Mouse (Mus musculus): ENCODE data around the gene Adamts9.

Gene Adamts9

DNA sequence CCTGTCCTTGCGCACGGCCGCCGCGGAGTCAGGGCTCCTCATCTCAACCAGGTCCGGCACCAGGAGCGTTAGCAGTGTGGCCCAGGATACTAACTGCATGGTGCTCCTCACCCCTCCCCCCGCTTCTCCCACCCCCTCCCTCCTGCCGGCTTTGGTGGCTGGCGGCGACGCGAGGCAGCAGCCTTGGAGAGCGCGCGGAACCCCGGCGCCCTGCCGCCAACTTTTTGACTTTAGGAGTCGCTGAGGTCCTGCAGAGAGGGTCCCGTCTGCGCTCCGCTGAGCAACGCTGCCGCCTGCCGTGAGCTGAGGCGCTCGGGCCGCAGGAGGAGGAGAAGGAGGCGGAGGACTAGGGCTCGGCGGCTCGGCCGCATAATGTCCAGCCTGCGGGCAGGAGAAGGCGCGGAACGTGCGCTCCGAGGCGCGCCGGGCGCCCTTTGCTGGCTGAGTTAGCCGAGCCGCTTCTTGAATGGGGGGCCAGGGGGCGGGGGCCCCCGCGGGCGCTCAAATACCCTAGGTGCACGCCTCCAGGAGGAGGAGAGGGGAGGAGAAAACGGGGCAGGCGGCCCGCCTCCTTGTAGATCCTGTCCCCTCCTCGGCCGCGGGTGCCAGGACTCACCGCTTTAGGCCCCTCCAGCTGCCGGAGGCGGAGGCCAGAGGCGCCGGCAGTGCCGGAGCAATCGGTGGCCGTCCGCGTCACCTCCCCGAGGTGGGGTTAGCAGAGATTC, at the start of gene Adamts9:
Gene Adamts9, minus strand, starts transcription at position 436 of the 725 bp plus-strand sequence.
- peak; percentile 74 for DNase-seq (ENCODE audit: low read depth, low spot score)

DNA sequence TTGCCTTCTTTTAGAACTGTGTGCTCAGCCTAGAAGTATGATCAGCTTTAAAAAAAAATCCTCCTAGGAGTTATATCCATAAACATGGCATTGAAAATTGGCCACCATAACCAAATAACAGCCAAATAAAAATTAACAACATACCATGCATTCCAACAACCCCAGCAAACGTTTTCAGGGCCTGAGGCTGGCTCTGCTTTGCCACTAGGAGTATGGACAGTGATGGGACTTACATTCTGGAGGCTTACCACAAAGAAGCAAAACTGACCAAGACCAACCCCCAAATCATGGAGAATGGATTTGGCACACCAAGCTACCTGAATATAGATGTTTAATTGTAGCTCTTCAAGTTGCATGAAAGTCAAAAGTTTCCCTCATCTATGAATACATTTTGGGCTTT, 48.3 kb upstream of the Adamts9 start:
- no peak for DNase-seq (ENCODE audit: low read depth, low spot score)

DNA sequence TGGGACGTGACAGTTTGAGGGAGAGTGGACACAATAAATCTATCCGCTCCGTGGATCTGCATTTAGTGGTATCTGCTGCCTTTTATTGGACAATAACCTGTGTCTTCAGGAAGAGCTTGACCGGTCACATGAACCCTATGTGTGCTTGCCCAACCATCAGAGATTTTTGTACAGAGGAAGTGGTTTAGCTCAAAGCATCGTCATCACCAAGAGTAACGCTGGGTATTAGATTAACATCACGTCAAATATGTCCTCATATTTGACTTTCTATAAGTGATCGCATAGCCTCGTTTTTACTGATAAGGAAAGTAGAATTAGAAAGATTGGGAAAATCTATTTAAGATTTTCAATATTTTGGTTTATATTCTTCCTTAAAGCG, 45.3 kb upstream of the Adamts9 start:
- no peak for DNase-seq (ENCODE audit: low read depth, low spot score)

DNA sequence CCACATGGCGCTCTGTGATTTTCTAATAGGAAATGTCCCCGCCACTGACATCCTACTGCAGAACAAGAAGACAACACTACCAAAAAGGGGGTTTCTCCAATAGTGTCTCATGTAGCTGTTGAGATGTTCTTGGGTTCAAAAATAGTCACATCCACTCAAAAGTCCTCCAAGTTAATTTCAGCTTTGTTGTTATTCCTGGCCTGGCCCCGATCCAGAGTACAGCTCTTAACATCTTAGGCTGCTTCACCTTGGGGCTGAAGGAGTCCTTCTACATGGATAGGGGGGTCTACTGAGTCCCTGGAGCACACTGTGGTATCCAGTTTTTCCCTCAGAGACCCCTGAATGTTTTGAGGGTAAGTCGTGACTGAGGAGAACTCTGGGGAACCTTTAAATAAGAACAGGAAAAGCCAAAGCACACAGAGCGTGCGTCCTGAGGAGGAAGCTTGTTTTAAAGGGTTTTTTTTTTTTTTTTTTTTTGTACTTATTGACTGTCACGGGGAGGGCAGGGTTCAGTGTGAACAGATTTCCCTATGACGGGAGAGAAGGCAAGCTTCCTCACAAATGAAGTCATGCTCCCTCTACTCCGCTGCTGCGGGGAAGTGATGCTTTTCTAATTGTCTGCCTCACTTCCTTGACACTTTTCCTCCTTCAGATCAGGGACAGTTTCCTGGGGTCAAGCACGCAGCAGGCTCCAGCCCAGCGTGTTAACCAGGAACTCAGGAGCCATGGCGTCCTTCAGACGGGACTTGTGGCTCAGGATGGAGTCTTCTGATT, 44.7 kb upstream of the Adamts9 start:
- no peak for DNase-seq (ENCODE audit: low read depth, low spot score)

DNA sequence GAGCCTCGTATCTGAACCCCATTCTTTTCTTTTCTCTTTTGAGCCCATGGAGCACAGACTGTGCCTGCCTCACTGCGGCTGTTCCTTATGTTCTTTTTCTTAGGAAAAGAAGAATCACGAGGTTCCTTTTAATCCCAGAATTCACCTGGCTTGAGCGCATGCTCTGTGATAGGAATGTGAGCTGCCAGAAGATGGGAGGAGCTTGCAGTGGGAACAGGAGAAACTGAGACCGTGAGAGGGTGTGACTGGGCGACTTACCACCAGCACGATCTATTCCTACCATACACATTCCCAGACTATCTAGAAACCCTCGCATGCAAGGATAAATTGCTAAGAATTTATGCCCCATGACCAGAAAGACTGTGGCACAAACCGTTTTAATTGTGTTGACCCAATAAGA, 44.1 kb upstream of the Adamts9 start:
- DNase-seq (ENCODE audit: low read depth, low spot score): no peak

DNA sequence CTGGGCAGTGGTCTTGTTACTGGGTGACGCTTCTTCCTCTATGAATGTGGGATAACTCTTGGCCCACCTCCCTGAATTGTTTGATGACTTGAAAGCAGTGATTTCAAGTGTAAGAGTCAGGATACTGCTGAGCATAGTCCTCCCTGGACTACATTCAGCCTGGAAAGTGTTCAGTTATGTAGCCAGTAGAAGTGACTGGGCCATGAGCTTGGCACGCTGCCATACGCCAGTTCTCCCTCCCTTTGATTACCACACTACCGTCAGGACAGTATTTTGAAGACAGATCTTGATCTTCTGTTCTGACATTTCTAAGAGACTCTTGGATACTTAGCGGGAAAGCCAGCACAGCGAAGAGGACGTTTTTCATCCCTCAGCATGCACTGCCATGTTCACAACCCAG, 40.1 kb upstream of the Adamts9 start:
- no peak for DNase-seq (ENCODE audit: low read depth, low spot score)

DNA sequence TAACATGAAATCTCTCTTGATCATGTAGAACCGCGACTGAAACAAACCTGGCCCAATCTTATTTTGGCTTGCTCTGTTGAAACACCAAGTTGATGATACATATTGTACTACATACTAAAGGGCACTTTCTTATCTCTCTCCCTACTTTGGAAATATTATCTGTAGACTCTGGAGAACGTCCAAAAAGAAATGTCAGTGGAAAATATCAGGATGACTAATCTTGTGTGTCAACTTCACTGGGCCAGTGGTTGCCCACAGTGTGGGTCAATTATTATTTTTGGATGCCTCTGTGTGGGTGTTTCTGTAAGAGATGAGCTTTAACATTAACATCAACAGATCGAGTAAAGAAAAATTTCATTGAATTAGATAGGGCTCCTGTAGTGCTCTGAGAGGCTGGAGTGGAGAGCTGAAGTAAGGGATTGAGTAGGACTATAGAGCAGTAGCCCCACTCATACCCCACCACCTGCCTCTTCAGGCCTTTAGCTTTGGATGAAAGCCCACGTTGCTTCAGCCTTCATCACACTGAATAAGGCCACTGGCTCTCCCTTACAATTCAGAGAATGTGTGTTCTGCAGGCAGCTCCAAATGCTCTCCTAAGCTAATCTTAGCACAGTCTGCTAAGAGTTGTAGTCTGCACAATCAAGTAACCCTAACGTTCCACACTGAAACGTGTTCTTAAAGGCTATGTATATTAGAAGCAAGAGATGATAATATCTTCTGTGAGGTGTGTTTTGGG, 38.3 kb upstream of the Adamts9 start:
- DNase-seq (ENCODE audit: low read depth, low spot score): no peak

DNA sequence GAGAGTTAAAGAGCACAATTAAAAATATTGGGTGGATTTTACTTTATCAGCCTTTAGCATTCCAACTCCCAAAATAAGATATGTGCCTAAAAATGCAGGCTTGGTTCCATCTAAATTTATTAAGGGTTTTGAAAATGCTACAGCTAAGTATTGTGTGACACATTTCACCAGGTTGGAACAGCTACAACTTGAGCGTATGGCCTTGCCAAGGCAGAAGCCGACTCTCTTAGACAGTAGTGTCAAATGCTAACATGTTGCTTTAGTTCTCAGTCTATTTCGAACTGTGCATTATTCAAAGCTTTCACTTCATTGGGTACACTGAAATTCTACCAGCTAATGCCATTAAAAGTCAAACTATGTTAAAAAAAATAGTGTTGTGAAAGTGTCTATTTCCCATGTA, 30.0 kb upstream of the Adamts9 start:
- no peak for DNase-seq (ENCODE audit: low read depth, low spot score)

DNA sequence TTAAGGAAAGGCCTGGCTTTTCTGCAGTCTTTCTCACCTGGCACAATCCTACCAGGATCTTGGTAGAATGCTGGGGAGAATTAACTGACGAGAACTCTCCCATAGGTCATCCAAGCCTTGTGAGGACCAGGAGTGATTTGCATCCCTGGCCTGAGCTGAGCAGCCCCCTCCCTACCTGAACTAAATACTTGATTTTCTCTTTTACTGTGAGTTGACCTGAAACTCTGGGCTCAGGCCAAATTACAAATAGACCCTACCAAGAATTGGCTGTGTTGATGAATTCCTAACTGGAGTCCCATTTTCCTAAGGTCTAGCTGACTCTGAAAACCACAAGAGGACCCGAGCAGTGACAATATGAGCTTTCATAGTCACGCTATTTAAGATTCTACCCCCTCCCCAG, 25.4 kb upstream of the Adamts9 start:
- no peak for DNase-seq (ENCODE audit: low read depth, low spot score)

DNA sequence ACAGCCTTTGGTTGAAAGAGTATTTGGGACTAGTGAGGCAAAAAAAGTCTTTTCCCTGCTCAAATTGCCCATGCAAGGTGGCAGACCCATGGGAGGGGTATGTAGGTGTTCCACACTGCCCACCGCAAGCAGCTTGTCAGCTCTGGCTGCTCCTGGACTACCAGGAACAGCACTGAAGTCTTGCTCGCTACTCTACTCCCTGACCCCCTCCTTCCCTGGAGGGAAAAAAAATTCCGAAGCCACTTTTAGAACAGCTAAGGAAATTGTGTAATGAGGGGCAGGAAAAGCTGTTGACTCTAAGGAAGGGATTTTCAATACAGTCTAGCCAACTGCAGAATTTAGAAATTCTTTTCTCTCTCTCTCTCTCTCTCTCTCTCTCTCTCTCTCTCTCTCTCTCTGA, 24.9 kb upstream of the Adamts9 start:
- no peak for DNase-seq (ENCODE audit: low read depth, low spot score)

DNA sequence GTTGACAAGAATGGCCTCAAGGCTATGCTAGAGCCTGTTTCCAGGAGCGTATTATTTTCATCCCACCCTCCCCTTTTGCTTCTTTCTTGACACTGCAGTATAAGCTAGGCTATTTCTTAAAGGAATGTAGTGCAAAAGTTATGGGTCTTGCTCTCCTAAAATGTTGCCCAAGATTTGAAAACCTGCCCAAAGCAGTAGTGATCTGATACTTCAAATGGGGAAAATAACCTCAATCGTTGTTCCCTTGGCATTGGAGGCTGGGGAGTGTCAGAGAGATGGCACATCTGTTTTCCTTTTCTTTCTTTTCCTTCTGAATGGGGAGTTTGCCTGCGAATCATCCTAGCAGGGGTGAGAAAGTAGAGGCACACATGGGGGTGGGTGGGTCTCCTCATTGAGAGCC, 19.7 kb upstream of the Adamts9 start:
- no peak for DNase-seq (ENCODE audit: low read depth, low spot score)

DNA sequence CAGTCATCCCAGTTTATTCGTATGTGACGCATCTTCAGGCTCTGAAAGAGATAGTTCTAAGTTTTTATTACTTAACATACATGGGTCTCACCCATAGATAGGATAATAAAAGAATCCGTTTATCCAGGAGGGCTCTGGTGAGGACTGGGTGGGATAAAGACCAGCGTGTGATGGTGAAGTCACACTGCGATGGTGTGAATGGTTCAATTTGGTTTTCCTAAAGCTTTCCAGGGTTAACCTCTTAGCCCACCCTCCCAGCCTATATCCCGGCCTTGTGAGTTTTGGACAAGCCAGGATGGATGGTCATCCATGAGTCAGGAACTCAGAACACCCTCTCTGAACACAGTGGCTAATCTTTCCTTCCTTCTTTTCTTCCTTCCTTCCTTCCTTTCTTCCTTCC, 17.7 kb upstream of the Adamts9 start:
- no peak for DNase-seq (ENCODE audit: low read depth, low spot score)

DNA sequence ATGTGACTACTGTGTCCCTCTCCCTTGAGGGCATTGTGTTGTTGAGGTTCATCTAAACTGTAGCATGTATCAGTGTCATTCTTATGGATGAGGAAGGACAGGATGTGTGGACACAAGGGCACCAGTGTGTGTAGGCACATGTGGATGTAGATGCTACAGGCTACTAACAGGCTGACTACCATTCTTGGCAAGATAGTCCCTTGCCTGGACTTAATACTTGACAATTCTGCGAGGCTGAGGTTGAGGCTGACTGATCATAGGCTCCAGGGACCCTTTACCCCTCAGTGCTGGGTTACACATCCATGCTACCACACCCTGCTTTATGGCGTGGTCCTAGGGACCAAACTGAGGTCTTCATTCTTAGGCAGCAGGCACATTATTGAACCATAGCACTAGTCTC, 16.1 kb upstream of the Adamts9 start:
- no peak for DNase-seq (ENCODE audit: low read depth, low spot score)

DNA sequence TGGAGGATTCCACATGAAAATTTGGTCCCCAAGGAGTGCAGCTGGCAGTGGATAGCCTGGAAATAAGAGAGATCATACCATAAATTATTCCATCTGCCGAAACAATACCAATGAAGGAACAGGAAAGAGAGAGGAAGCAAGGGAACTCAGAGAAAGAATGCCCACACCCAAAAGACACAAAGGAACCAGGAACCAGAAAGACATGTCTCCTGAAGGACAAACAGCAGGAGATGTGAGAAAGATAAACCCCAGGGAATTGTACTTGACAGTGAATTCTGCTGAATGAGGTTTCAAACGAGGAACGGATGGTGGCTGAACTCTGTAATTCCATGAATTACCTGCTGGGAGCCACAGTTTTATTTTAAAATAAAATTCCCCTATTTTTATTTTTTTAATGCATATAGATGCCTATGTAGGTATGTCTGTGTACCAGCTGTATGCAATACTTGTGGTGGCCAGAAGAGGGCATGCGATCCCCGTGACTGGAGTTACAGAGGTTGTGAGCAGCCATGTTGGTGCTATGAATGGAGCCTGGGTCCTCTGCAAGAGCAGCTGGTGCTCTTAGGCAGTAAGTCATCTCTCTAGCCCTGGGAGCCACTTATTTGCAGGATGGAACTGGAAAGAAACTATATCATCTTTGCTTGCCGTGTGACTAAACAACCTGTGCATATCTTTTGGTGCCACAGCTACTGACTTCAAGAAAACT, 4.2 kb upstream of the Adamts9 start:
- no peak for DNase-seq (ENCODE audit: low read depth, low spot score)

DNA sequence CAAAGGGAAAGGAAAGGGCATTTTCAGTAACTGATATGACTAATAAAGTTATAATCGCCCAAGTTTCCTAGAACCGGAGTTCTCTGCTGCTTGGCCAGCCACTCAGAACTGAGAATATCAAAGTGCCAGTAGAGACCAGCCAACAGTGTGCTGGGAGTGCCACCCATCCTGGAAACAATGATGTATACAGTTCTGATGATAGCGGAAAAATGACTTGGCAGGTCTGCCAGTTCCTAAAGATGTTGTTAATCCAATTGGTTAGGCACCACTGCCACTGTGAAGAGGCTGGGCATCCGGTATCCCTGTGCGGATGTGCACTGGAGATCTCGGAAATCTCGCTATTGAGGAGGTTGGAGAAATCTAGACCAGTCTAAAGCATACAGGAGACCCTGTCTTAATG, 1.4 kb upstream of the Adamts9 start:
- DNase-seq (ENCODE audit: low read depth, low spot score): no peak

DNA sequence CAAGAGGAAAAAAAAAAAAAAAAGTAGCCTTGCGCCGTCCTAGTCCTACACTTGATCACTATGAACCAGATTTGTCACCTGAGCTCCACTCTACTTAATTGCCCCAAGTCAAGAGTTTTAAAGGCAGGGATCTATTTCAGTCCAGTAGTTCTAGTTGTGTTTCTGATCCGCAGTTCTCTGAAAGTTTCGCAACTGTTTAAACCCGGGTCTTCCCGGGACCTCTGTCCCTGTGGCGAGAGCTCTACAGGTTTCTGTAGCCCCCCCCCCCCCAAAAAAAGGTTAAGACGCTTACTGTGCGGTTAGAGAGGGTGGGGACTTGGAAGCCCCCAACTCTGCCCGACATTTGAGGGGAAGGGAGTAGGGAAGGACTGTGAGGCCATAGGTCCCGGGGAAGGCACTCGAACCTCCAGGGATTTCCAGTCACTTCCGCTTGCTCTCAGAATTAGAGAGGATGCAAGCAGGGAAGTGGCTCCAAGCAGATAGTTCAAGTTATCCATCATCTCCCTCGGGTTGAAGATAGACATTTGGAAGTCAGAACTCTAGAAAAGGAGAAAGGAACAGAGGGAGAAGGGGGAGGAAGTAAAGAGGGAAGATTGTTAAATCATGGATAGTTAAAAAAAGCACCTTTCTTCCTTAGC, 875 bp upstream of the Adamts9 start:
- DNase-seq (ENCODE audit: low read depth, low spot score): peak; percentile 2

DNA sequence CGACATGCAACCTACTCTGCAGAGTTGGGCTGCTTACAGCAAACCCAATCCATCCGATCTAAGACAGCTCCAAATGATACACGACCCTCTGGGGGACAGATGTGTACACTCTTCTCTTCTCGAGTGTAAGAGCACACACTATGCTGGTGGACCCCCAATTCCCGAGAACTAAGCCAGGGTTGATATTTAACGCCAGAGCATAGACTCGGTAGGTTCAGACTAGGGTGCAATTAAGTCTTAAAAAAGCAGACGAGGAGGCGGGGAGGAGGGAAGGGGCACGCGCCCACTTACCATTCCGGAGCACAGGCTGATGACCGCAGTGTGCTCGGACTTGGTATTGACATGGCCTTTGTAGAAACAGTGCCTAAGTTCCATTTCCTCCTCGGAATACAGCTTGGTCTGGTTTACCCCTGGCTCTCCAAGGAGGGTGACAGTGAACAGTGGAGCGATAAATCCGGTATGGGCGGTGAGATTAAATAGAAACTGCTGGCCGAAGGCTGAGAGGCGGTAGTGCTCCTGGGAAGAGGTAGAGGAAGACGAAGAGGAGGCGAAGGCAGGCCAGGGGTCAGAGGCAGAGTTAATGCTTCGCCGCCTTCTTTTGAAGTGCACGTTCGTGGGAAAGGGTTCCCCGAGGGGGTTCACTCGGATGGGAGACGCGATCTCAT, 1.4 kb downstream of the Adamts9 start:
- no peak for DNase-seq (ENCODE audit: low read depth, low spot score)

DNA sequence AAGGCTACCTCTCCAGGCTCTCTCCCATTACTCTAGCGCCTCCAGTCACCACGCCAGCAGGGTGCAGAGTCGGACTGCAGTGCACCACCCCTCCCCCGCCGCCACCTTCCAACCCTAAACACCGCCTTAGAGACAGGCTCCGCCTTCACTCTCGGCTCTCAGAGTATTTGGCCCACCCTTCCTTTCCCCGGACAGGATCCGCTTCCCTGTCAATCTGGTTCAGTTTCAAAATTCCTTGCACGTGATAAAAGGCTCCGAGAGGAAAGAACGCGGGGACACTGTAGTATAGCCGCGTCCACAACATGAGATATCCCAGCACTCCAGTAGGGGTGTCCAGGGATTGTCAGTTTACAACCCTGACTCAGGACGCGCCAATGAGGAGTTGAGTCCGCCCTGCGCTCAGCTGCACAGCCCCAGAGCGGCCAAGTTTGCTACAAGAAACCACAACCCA, 2.0 kb downstream of the Adamts9 start:
- DNase-seq (ENCODE audit: low read depth, low spot score): peak; percentile 66

DNA sequence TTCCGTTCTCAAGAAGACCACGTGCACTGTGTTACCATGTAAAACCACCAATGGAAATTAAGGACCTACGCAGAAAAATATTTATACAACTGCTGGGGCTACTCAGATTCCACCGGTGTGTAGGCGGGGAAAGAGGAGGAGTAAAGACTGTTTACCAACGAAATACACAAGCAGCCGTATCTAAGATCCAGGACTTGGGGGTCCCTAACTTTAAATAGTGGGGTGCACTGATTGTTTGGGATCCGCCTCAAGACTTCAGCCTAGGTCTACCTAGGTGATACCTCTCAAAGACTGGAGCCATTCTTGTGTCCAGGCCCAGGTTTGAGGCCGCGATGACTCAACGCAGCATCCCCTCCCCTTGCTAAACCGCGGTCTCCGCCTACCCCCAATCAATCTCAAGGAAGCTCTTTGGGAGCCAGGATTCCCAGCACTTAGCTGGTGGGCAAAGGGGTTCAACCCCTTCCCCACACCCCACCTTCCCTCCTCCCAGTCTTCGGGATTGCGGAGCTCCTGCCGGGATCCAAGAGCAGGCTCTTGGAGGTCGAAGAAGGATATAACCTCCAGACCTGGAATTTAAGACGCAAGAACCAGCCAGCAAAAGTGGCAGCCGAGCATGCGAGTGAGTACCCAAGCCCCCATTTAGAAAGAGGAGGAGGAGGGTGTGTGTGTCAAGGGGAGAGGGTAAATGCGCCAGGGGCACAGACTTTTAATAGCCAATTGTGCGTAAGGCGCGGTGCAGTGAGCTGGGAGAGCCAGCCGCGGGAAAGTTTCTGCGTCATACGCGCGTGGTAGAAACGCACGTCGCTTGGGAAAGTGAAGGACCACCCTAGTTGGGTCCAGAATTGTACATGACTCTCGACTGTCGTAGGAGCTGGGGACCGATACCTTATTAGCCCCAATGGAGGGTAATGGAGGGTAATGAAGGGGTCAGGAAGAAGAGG, 2.8 kb downstream of the Adamts9 start:
- DNase-seq (ENCODE audit: low read depth, low spot score): peak; percentile 51

DNA sequence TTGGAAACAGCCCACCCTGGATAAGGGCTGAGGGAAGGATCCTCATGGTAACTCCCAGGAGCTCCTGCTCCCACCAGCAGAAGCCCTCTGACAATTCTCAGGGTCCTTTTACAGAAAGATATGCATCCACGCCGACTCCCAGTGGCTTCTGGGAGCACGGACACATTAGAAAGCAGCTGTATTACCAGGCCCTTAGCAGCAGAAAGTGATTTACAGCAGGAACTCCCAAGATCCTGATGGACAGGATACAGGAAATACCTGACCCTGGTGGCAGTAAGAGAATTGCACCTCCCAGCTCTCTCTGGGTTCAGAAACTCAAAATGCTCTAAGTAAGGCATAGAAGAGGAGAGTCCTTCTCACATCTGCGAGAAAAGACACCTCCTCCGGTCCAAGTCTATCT, 15.0 kb downstream of the Adamts9 start:
- DNase-seq (ENCODE audit: low read depth, low spot score): no peak
